ENCODE assay signal across 9 mouse cellular contexts in the genomic region with DNA sequence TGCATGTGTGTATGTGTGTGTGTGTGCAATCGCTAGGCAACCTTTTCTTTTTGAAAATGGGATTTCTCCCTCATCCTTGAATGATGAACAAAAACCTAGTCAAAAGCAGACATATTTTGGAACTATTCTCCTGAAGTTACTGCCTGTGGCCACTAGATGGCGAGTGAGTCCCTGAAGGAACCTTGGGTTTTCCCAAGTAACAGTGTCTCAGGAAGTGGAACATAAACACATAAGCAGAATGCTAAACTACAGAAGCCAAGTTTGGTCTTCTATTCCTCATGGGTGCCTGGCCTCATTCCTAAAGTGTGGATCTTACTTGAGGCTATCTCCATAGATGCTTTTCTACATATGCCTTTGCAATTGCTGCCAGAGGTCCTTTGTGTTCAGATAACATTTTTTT. TPM values are rescaled to one million over a fixed set of nuclear protein-coding genes. Genes with fewer than 3 reads are reported as not detected.
DNase-seq lines count a peak whose midpoint lies in the region; ATAC-seq and TF ChIP-seq lines count a peak whose summit lies in the region.
"Had no signal": no experiment of that assay in that cellular context is flagged by ENCODE, and none has a peak within 500 bp of the region (broad histone marks: within the 10 kb centered on the region; RNA-seq: fewer than 3 reads in every experiment).

No protein-coding gene starts in this region.

- H3K9me3 ChIP-seq in intestine, postnatal 0 days (ENCODE audit: control insufficient read depth) = no peaks in the 10 kb centered on the region
- H3K9me3 ChIP-seq in intestine, embryonic 16.5 days (ENCODE audit: control insufficient read depth, low read length) = no peaks in the 10 kb centered on the region
- no peaks in the 10 kb centered on the region for H3K9me3 ChIP-seq in limb, embryonic 11.5 days (ENCODE audit: control insufficient read depth, low read length)
- H3K9me3 ChIP-seq in midbrain, postnatal 0 days (ENCODE audit: low read length) = no peaks in the 10 kb centered on the region
- H3K9me3 ChIP-seq: liver, embryonic 13.5 days had no signal

- no peaks in the 10 kb centered on the region for H3K27me3 ChIP-seq in intestine, postnatal 0 days (replicated peaks; ENCODE audit: control insufficient read depth, insufficient read depth, low read length)
- H3K27me3 ChIP-seq in intestine, embryonic 16.5 days (replicated peaks; ENCODE audit: control insufficient read depth, insufficient read depth, low read length) = no peaks in the 10 kb centered on the region
- no peaks in the 10 kb centered on the region for H3K27me3 ChIP-seq in limb, embryonic 11.5 days (ENCODE audit: control insufficient read depth, insufficient read depth, low read length)
- H3K27me3 ChIP-seq in midbrain, postnatal 0 days (ENCODE audit: insufficient read depth, low read length) = no peaks in the 10 kb centered on the region
- H3K27me3 ChIP-seq: liver, embryonic 13.5 days had no signal

- TF ChIP-seq CTCF in intestine, postnatal 0 days (IDR thresholded peaks at IDR 0.05; ENCODE audit: low read depth) = peak; percentile 93
- peak; percentile 97 for TF ChIP-seq CTCF in midbrain, postnatal 0 days (IDR thresholded peaks at IDR 0.05)

- no peak overlapping the region for H3K4me2 ChIP-seq in intestine, postnatal 0 days (replicated peaks; ENCODE audit: low read depth)
- no peak overlapping the region for H3K4me2 ChIP-seq in intestine, embryonic 16.5 days (ENCODE audit: low read depth, low read length)
- no peak overlapping the region for H3K4me2 ChIP-seq in limb, embryonic 11.5 days (ENCODE audit: low read depth, severe bottlenecking)
- H3K4me2 ChIP-seq in midbrain, postnatal 0 days (ENCODE audit: low read depth, low read length, poor library complexity, severe bottlenecking) = no peak overlapping the region

- 20% methylated on average over 2 of the region's 2 CpGs for WGBS in intestine, postnatal 0 days
- WGBS in intestine, embryonic 16.5 days = 22% methylated on average over 2 of the region's 2 CpGs
- 29% methylated on average over 2 of the region's 2 CpGs for WGBS in limb, embryonic 11.5 days
- 21% methylated on average over 2 of the region's 2 CpGs for WGBS in midbrain, postnatal 0 days

- peak; percentile 86 for DNase-seq in NIH3T3 (ENCODE audit: low read depth)
- peak; percentile 81 for DNase-seq in embryo, embryonic 10 days (ENCODE audit: low spot score)
- DNase-seq in heart, postnatal 4 days = peak; percentile 66
- peak; percentile 63 for DNase-seq in limb, embryonic 11.5 days (ENCODE audit: low spot score)
- DNase-seq in midbrain, postnatal 0 days (ENCODE audit: low spot score) = peak; percentile 84
- DNase-seq in urinary bladder, postnatal 36 days (ENCODE audit: low spot score in 2 of 2) = peak; percentile 34 to 44
- DNase-seq: liver, embryonic 13.5 days had no signal

- no peak overlapping the region for H3K4me3 ChIP-seq in intestine, postnatal 0 days (ENCODE audit: low read depth, low read length)
- H3K4me3 ChIP-seq in intestine, embryonic 16.5 days (ENCODE audit: low read length) = no peak overlapping the region
- no peak overlapping the region for H3K4me3 ChIP-seq in limb, embryonic 11.5 days (ENCODE audit: low read depth, low read length)
- no peak overlapping the region for H3K4me3 ChIP-seq in midbrain, postnatal 0 days (ENCODE audit: low read depth, low read length)
- H3K4me3 ChIP-seq: liver, embryonic 13.5 days had no signal

- H3K36me3 ChIP-seq in intestine, postnatal 0 days (ENCODE audit: control insufficient read depth, insufficient read depth) = peaks cover 36% of the 10 kb centered on the region
- H3K36me3 ChIP-seq in intestine, embryonic 16.5 days (ENCODE audit: control insufficient read depth, insufficient read depth, low read length) = peaks cover 4% of the 10 kb centered on the region; the same call in 1 of the 2 replicates
- H3K36me3 ChIP-seq in limb, embryonic 11.5 days (ENCODE audit: control insufficient read depth, insufficient read depth, low read length) = peaks cover 7% of the 10 kb centered on the region
- peaks cover 4% of the 10 kb centered on the region for H3K36me3 ChIP-seq in midbrain, postnatal 0 days (ENCODE audit: insufficient read depth, low read length)

- H3K9ac ChIP-seq in intestine, postnatal 0 days (ENCODE audit: low read depth, low read length) = no peak overlapping the region
- H3K9ac ChIP-seq in intestine, embryonic 16.5 days (ENCODE audit: low read depth, low read length) = no peak overlapping the region
- H3K9ac ChIP-seq in limb, embryonic 11.5 days (ENCODE audit: low read length) = no peak overlapping the region
- H3K9ac ChIP-seq in midbrain, postnatal 0 days (replicated peaks; ENCODE audit: low read length, poor library complexity, severe bottlenecking) = no peak overlapping the region
- H3K9ac ChIP-seq: liver, embryonic 13.5 days had no signal

- no peaks in the 10 kb centered on the region for H3K4me1 ChIP-seq in intestine, postnatal 0 days (replicated peaks; ENCODE audit: control insufficient read depth, insufficient read depth, low read length)
- H3K4me1 ChIP-seq in intestine, embryonic 16.5 days (ENCODE audit: control insufficient read depth, insufficient read depth, low read length) = no peaks in the 10 kb centered on the region
- no peaks in the 10 kb centered on the region for H3K4me1 ChIP-seq in limb, embryonic 11.5 days (ENCODE audit: control insufficient read depth, insufficient read depth, low read length)
- H3K4me1 ChIP-seq in midbrain, postnatal 0 days (ENCODE audit: insufficient read depth, low read length) = 0 out of 2 replicates have a peak, but pooled peaks cover 9% of the 10 kb centered on the region

- no peak overlapping the region for H3K27ac ChIP-seq in intestine, postnatal 0 days (ENCODE audit: low read depth, low read length)
- H3K27ac ChIP-seq in intestine, embryonic 16.5 days (ENCODE audit: low read length) = no peak overlapping the region
- no peak overlapping the region for H3K27ac ChIP-seq in limb, embryonic 11.5 days (replicated peaks; ENCODE audit: low read depth, low read length)
- H3K27ac ChIP-seq in midbrain, postnatal 0 days (ENCODE audit: low read depth, low read length) = peak overlapping the region; percentile 67; the same call in 1 of the 2 replicates

- no peak for ATAC-seq in intestine, postnatal 0 days
- no peak for ATAC-seq in intestine, embryonic 16.5 days
- ATAC-seq in limb, embryonic 11.5 days (ENCODE audit: insufficient number of reproducible peaks, low FRiP score, low TSS enrichment, low read depth) = no peak
- no peak for ATAC-seq in midbrain, postnatal 0 days (ENCODE audit: low FRiP score)

RNA-seq across cellular contexts. Expression of a gene that starts 22.4 kb away (rescaled TPM):
- not detected in 2 replicates for polyA plus RNA-seq in intestine, postnatal 0 days (2015; fragmentation: Nextera tagmentation; extraction: Ambion mirVana)
- not detected in 2 replicates for polyA plus RNA-seq in intestine, embryonic 16.5 days (2015; fragmentation: Nextera tagmentation; extraction: Ambion mirVana)
- not detected for total RNA-seq in heart, postnatal 4 days (2021)
- polyA plus RNA-seq in limb, embryonic 11.5 days (2014; fragmentation: Nextera tagmentation; extraction: Ambion mirVana) = not detected in 2 replicates
- not detected in 2 replicates for total RNA-seq in midbrain, postnatal 0 days (2014; rRNA removed)
- polyA plus RNA-seq in midbrain, postnatal 0 days (2015; fragmentation: Nextera tagmentation; extraction: Ambion mirVana) = not detected in 2 replicates
- polyA plus RNA-seq: liver, embryonic 13.5 days had no signal
